Mouse (Mus musculus): Measurements from ENCODE around the gene Tex21. TPM values are rescaled to one million over a fixed set of nuclear protein-coding genes. Genes with fewer than 3 reads are reported as not detected.
A peak's percentile ranks its signal among the peaks of the same experiment; 100 is the strongest.

The Tex21 gene
- polyA plus RNA-seq, 1 experiment from 2014 or later: not detected

- Histone ChIP-seq H3K9me3 (ENCODE audit: control insufficient read depth, low read length) (no peaks in the 10 kb centered on the region), H3K9ac (ENCODE audit: low read length) (no peak overlapping the region), H3K4me2 (ENCODE audit: low read depth, severe bottlenecking) (no peak overlapping the region), H3K27me3 (ENCODE audit: control insufficient read depth, insufficient read depth, low read length) (no peaks in the 10 kb centered on the region), H3K27ac (replicated peaks; ENCODE audit: low read depth, low read length) (no peak overlapping the region), H3K36me3 (ENCODE audit: control insufficient read depth, insufficient read depth, low read length) (no peaks in the 10 kb centered on the region), H3K4me1 (ENCODE audit: control insufficient read depth, insufficient read depth, low read length) (no peaks in the 10 kb centered on the region), H3K4me3 (ENCODE audit: low read depth, low read length) (no peak overlapping the region)
- WGBS: 76% methylated on average over 10 of the region's 10 CpGs
- no peak for ATAC-seq (ENCODE audit: insufficient number of reproducible peaks, low FRiP score, low TSS enrichment, low read depth)
- DNase-seq (ENCODE audit: low spot score): no peak
Measured at GRCm38 (mm10) chr12:76185167-76185816, 61.3 kb downstream of the Tex21 start.

- H3K4me1 ChIP-seq (ENCODE audit: control insufficient read depth, insufficient read depth, low read length): no peaks in the 10 kb centered on the region
- no peak overlapping the region for H3K27ac ChIP-seq (replicated peaks; ENCODE audit: low read depth, low read length)
- WGBS: 66% methylated on average over 6 of the region's 6 CpGs
- H3K36me3 ChIP-seq (ENCODE audit: control insufficient read depth, insufficient read depth, low read length): no peaks in the 10 kb centered on the region
- ATAC-seq (ENCODE audit: insufficient number of reproducible peaks, low FRiP score, low TSS enrichment, low read depth) (no peak), DNase-seq (ENCODE audit: low spot score) (no peak)
- H3K9ac ChIP-seq (ENCODE audit: low read length): no peak overlapping the region
- H3K27me3 ChIP-seq (ENCODE audit: control insufficient read depth, insufficient read depth, low read length): no peaks in the 10 kb centered on the region
- no peaks in the 10 kb centered on the region for H3K9me3 ChIP-seq (ENCODE audit: control insufficient read depth, low read length)
- H3K4me2 ChIP-seq (ENCODE audit: low read depth, severe bottlenecking): no peak overlapping the region
- no peak overlapping the region for H3K4me3 ChIP-seq (ENCODE audit: low read depth, low read length)
Measured at GRCm38 (mm10) chr12:76184271-76184670, 62.3 kb downstream of the Tex21 start.

GRCm38 (mm10) chr12:76182831-76183230, 63.7 kb downstream of the Tex21 start:
- no peaks in the 10 kb centered on the region for H3K36me3 ChIP-seq (ENCODE audit: control insufficient read depth, insufficient read depth, low read length)
- WGBS: 92% methylated on average over 6 of the region's 6 CpGs

GRCm38 (mm10) chr12:76181471-76181870, 65.1 kb downstream of the Tex21 start:
- Histone ChIP-seq H3K9ac (ENCODE audit: low read length) (no peak overlapping the region), H3K4me1 (ENCODE audit: control insufficient read depth, insufficient read depth, low read length) (no peaks in the 10 kb centered on the region), H3K27me3 (ENCODE audit: control insufficient read depth, insufficient read depth, low read length) (no peaks in the 10 kb centered on the region), H3K4me2 (ENCODE audit: low read depth, severe bottlenecking) (no peak overlapping the region), H3K27ac (replicated peaks; ENCODE audit: low read depth, low read length) (no peak overlapping the region), H3K9me3 (ENCODE audit: control insufficient read depth, low read length) (no peaks in the 10 kb centered on the region), H3K36me3 (ENCODE audit: control insufficient read depth, insufficient read depth, low read length) (no peaks in the 10 kb centered on the region), H3K4me3 (ENCODE audit: low read depth, low read length) (no peak overlapping the region)
- no peak for DNase-seq (ENCODE audit: low spot score)
- 72% methylated on average over 8 of the region's 8 CpGs for WGBS
- no peak for ATAC-seq (ENCODE audit: insufficient number of reproducible peaks, low FRiP score, low TSS enrichment, low read depth)

More at GRCm38 (mm10) chr12:76182831-76183230, 63.7 kb downstream of the Tex21 start:
- no peaks in the 10 kb centered on the region for H3K4me1 ChIP-seq (ENCODE audit: control insufficient read depth, insufficient read depth, low read length)
- H3K27ac ChIP-seq (replicated peaks; ENCODE audit: low read depth, low read length): no peak overlapping the region
- no peaks in the 10 kb centered on the region for H3K27me3 ChIP-seq (ENCODE audit: control insufficient read depth, insufficient read depth, low read length)
- H3K9me3 ChIP-seq (ENCODE audit: control insufficient read depth, low read length): no peaks in the 10 kb centered on the region
- ATAC-seq (ENCODE audit: insufficient number of reproducible peaks, low FRiP score, low TSS enrichment, low read depth): no peak
- no peak overlapping the region for H3K9ac ChIP-seq (ENCODE audit: low read length)
- no peak overlapping the region for H3K4me3 ChIP-seq (ENCODE audit: low read depth, low read length)
- no peak for DNase-seq (ENCODE audit: low spot score)
- H3K4me2 ChIP-seq (ENCODE audit: low read depth, severe bottlenecking): no peak overlapping the region

GRCm38 (mm10) chr12:76180442-76180841, 66.1 kb downstream of the Tex21 start:
- Histone ChIP-seq H3K27me3 (ENCODE audit: control insufficient read depth, insufficient read depth, low read length) (no peaks in the 10 kb centered on the region), H3K27ac (replicated peaks; ENCODE audit: low read depth, low read length) (no peak overlapping the region), H3K4me3 (ENCODE audit: low read depth, low read length) (no peak overlapping the region), H3K9ac (ENCODE audit: low read length) (no peak overlapping the region), H3K36me3 (ENCODE audit: control insufficient read depth, insufficient read depth, low read length) (no peaks in the 10 kb centered on the region), H3K4me1 (ENCODE audit: control insufficient read depth, insufficient read depth, low read length) (no peaks in the 10 kb centered on the region), H3K4me2 (ENCODE audit: low read depth, severe bottlenecking) (no peak overlapping the region), H3K9me3 (ENCODE audit: control insufficient read depth, low read length) (no peaks in the 10 kb centered on the region)
- DNase-seq (ENCODE audit: low spot score) (no peak), ATAC-seq (ENCODE audit: insufficient number of reproducible peaks, low FRiP score, low TSS enrichment, low read depth) (no peak)
- WGBS: 71% methylated on average over 6 of the region's 6 CpGs

GRCm38 (mm10) chr12:76179527-76179926, 67.0 kb downstream of the Tex21 start:
- no peak for ATAC-seq (ENCODE audit: insufficient number of reproducible peaks, low FRiP score, low TSS enrichment, low read depth)
- Histone ChIP-seq H3K36me3 (ENCODE audit: control insufficient read depth, insufficient read depth, low read length) (no peaks in the 10 kb centered on the region), H3K4me1 (ENCODE audit: control insufficient read depth, insufficient read depth, low read length) (no peaks in the 10 kb centered on the region), H3K4me3 (ENCODE audit: low read depth, low read length) (no peak overlapping the region), H3K27me3 (ENCODE audit: control insufficient read depth, insufficient read depth, low read length) (no peaks in the 10 kb centered on the region), H3K27ac (replicated peaks; ENCODE audit: low read depth, low read length) (no peak overlapping the region), H3K4me2 (ENCODE audit: low read depth, severe bottlenecking) (no peak overlapping the region), H3K9me3 (ENCODE audit: control insufficient read depth, low read length) (no peaks in the 10 kb centered on the region), H3K9ac (ENCODE audit: low read length) (no peak overlapping the region)
- 68% methylated on average over 4 of the region's 4 CpGs for WGBS
- no peak for DNase-seq (ENCODE audit: low spot score)

- Histone ChIP-seq H3K36me3 (ENCODE audit: control insufficient read depth, insufficient read depth, low read length) (no peaks in the 10 kb centered on the region), H3K9me3 (ENCODE audit: control insufficient read depth, low read length) (no peaks in the 10 kb centered on the region), H3K27me3 (ENCODE audit: control insufficient read depth, insufficient read depth, low read length) (no peaks in the 10 kb centered on the region), H3K4me2 (ENCODE audit: low read depth, severe bottlenecking) (no peak overlapping the region), H3K4me3 (ENCODE audit: low read depth, low read length) (no peak overlapping the region), H3K4me1 (ENCODE audit: control insufficient read depth, insufficient read depth, low read length) (no peaks in the 10 kb centered on the region), H3K27ac (replicated peaks; ENCODE audit: low read depth, low read length) (no peak overlapping the region), H3K9ac (ENCODE audit: low read length) (no peak overlapping the region)
- WGBS: 69% methylated on average over 5 of the region's 5 CpGs
- no peak for ATAC-seq (ENCODE audit: insufficient number of reproducible peaks, low FRiP score, low TSS enrichment, low read depth)
- DNase-seq (ENCODE audit: low spot score): no peak
Measured at GRCm38 (mm10) chr12:76179051-76179450, 67.5 kb downstream of the Tex21 start.

- 39% methylated on average over 16 of the region's 16 CpGs for WGBS
- H3K4me2 ChIP-seq (ENCODE audit: low read depth, severe bottlenecking): peak overlapping the region; percentile 61; the same call in 1 of the 2 replicates
Measured at GRCm38 (mm10) chr12:76177864-76178518, 68.6 kb downstream of the Tex21 start.

More at GRCm38 (mm10) chr12:76177864-76178518, 68.6 kb downstream of the Tex21 start:
- H3K4me1 ChIP-seq (ENCODE audit: control insufficient read depth, insufficient read depth, low read length): no peaks in the 10 kb centered on the region
- H3K4me3 ChIP-seq (ENCODE audit: low read depth, low read length): no peak overlapping the region; the same call in 1 of the 2 replicates
- DNase-seq (ENCODE audit: low spot score): peak; percentile 91
- no peaks in the 10 kb centered on the region for H3K27me3 ChIP-seq (ENCODE audit: control insufficient read depth, insufficient read depth, low read length)
- no peaks in the 10 kb centered on the region for H3K36me3 ChIP-seq (ENCODE audit: control insufficient read depth, insufficient read depth, low read length)
- H3K9me3 ChIP-seq (ENCODE audit: control insufficient read depth, low read length): no peaks in the 10 kb centered on the region
- H3K27ac ChIP-seq (replicated peaks; ENCODE audit: low read depth, low read length): no peak overlapping the region
- peak; percentile 80; the same call in 1 of the 2 replicates for ATAC-seq (ENCODE audit: insufficient number of reproducible peaks, low FRiP score, low TSS enrichment, low read depth)
- H3K9ac ChIP-seq (ENCODE audit: low read length): no peak overlapping the region

Data from limb, embryonic 11.5 days (tissue).